Mouse (Mus musculus) cerebellum, postnatal 25 days (tissue): Measurements from ENCODE around the gene Hoxa4.

Experiments
- DNase-seq, 2 experiments: peaks; one replicate each; pipeline ENCODE4 v3.0.0; 2021; ENCODE audit warnings: mixed read lengths in 2 of 2

The Hoxa4 gene

DNA sequence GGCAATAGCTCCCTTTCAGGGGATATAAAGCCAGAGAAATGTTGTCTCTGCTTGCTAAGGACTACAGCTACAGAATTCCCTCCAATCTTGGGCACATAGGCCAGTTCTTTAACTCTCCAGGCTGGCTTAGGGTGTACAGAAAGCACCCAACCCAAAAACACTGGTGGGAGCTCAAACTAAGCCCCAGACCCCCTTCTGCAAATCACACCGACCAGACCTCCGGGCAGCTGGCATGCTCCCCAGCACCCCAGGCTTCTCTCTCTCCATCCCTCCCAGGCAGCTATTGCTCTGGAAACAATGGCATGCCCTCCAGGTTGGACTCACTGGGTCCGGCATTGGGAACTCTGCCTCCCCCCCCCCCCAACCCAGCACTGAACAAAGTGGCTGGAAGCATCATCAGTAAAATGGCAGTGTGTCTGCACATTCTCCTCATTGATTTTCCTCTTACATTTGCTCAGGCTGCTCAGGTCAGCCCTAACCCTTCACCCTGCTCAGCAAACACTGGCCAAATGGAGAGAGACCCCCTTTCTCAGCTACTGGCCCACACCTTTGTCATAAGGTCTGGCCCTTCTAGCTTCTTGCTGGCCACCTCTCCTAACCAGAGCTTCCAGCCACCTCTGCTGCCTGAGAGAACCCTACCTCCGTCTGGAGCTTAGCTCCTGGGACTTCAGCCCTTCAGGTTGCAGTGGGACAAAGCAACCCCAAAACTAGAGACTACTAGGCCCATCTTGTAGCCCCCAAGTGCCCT, 12.5 kb downstream of the Hoxa4 start:
- DNase-seq, result no peak

DNA sequence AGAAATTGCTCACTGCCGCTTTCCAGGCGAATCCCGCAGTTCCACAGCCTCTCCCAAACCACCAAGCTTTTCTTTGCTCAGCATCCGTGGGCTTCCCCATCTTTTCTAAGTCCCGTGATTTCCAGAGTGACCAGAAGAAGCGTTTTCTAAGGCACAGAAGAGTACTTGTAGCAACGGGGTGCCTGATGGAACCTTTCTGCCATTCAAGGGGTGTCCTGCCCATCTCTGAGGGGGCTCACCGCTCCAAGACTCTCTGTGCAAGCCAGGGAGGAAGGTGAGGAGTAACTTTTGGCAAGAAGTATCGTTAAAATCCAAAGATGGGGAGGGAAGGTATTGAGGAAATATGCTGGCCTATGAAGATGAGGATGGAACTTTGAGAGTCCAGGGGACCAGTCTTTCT, 13.7 kb downstream of the Hoxa4 start:
- DNase-seq, result no peak

DNA sequence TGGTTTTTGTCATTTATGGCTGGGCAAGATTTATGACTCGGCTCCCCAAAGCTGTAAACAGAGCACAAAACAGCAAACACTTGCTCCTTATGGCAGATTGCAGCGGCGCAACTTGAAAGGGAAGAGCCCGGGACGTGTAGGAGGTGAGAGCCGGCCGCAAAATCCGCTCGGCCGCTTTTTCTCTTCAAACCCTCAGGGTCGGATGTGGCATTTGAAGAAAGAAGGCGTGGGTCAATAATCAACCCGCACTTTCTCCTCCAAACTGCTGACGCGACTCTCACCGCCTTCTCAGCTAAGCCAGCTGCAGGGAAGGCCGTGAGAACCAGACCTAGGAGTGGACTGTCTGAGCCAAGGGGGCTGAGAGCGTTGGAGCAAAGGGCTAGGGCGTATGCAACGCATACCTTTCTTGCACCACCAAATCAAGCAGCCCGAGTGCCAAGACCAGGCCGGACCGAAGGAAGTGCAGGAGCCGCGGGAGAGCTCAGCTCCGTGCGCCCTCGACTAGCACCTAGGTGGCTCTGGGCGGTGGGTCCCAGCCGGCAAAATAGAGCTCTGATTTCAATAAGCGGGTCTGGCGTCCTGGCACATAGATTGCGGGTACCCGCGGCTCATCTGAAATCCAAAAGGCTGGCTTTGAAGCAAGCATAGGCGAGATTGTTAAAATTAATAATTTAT, 14.4 kb downstream of the Hoxa4 start, which contains the start of gene 5730596B20Rik:
Gene 5730596B20Rik (plus strand): TSS at position 438 of the 675 bp plus-strand sequence.
- no peak for DNase-seq

DNA sequence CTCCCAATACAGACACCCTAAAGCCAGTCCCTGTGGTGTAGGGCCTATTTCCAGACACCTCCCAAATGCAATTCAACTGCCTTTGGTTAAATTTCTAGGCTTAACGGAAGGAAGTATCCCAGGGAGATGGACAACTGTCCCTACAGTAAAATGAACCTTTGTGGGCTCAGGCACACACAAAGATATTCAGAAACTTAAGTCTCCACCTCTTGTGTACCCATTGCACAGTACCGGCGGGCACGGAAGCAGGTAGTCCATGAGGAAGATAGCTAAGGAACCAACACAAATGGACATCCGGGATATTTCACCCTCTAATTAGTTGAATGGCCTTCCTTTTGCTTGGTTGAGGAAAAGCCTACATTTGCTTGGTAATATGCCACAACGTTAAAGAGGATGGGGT, 15.2 kb downstream of the Hoxa4 start:
- DNase-seq, result no peak

DNA sequence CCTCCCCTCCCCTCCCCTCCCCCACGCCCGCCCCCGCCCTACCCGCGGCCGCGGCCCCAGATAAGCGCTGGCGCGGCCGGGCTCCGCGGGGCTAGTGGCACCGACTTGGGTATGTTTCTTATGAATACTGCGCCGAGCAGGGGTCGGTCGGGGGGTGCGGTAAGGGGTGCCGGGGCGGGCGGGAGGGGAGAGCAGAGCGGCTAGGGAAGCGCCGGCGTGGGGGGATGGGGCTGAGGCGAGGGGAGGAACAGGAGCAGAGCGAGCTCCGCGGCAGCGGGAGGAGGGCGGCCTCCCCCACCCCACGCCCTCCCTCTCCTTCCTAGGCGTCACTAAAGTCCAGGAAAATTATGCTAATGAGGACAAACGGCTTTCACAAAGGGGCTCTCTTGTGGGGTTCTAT, 15.7 kb downstream of the Hoxa4 start:
- DNase-seq, result no peak

DNA sequence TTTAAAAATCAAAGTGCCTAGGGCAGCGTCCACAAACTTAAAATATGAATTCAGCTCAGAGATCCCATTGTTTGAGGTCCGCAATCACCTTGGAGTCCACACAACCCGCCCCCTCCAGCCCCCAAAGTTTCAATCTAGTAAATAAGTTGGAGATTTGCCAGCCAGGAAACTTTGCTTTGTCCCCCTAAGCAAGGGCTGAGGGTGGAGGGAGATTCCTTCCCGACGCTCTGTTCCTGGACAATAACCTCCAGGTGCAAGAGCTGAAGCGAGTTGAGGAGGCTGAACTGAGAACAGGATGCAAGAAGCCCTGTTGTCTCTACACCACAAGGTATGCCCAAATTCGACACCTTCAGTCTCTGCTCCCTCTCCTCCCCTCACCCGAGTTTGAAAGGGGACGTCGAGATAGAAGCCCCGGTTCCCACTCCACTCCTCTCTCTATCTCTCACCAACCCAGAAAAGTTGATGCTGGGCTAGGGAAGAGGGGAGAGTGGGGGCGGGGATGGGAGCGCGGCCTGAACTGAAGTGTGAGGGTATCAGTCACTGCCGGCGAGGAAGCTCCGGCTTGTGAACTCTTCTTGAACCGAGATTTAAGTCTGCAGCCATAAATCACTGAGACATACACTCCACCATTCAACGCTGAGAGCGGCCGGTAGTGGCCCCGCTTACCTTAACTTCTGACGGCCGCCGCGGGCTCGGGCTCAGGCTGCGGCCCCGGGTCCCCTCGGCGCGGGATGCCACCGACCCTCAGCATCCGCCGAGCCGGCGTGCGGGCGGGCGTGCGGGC, 16.4 kb downstream of the Hoxa4 start:
- DNase-seq, result peak in 1 of 2 experiments; percentile 10

DNA sequence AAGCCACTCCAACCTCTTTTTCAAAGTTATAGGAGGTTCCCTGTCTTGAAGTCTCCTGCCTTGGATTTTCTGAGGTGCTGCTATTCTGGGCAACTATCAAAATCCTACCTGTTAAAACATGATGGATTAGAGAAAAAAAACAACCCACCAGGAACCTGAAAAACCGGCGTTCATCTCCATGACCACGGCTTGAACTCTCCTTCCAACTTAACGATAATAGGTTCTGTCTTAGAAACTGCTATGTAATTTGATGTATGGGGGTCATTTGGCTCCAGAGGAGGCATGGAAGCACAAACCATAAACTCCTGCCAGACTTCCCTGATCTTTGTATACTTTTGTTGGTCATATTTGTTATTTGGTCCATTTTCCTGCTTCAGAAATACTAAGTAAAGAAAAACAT, 17.9 kb downstream of the Hoxa4 start:
- DNase-seq, result no peak

DNA sequence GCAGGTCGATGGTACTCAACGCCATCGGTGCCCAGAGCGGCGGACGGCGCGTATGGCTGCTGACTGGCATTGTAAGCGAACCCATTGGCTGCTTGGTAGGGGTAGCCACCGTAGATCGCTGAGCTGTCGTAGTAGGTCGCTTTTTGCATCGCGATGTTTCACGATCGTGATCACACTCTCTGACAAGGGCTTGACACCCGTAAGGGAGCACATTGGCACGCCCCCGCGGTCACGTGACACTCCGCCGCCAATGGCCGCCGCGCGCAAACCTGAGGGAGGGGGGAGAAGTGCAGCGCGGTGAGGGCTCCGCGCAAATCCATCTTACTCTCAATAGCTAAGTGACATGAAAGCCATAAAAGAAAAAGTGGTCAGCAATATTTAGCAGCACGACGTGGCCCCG, 19.1 kb downstream of the Hoxa4 start:
- peak in 1 of 2 experiments; percentile 7 for DNase-seq

DNA sequence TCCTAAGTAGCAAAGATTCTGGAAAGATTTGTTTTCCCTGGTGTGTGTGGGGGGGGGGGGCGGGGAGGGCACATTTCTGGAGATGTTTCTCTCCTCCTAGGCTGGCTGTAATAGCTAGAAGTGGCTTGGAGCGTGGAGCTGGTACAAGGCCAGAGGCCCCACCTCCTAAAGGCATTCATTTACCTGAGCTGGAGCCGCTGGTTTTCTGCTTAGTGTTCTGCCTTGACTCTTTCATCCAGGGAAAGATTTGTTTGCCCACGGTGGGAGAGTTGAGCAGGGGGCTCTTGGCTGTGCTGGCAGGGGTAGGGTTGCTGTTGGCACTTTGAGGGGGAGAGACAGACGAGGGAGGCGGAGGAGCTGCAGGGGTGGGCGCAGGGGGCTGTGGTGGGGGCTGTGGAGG, 19.6 kb downstream of the Hoxa4 start:
- DNase-seq, result no peak

DNA sequence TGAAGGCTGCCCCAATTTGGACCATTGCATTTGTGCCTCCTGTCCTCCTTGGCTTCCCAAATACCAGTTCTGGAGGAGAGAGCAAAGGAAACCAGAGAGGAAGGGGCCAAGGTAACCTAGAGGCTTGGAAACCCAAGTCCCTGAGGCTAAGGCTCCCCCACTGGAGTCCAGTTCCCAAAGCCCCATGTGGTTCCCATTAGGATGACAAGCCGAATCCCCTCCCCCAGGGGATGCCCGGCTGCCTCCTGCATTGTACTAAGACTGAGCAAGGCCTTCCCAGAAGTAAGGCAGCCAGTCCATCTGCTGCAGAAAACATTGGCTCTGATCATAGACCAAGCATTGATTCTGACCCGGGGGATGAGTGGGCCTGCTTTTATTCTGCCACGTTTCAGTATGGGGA, 20.2 kb downstream of the Hoxa4 start:
- no peak for DNase-seq

DNA sequence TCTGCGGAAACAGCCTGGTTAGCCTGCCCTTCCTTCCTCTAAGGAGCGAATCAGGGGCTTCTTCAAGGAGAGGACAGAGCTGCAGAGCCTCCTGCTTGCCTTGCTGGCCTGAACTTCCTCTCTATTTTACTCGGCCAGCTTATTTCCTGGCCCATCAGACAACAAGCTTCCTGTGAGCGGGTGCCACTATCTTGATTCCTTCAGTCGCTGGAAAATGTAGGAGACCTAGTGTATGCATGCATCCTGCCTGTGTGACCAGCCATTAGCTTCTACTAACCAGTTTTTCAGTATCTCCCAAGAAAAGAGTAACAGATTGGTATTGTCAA, 20.7 kb downstream of the Hoxa4 start:
- DNase-seq, result no peak

DNA sequence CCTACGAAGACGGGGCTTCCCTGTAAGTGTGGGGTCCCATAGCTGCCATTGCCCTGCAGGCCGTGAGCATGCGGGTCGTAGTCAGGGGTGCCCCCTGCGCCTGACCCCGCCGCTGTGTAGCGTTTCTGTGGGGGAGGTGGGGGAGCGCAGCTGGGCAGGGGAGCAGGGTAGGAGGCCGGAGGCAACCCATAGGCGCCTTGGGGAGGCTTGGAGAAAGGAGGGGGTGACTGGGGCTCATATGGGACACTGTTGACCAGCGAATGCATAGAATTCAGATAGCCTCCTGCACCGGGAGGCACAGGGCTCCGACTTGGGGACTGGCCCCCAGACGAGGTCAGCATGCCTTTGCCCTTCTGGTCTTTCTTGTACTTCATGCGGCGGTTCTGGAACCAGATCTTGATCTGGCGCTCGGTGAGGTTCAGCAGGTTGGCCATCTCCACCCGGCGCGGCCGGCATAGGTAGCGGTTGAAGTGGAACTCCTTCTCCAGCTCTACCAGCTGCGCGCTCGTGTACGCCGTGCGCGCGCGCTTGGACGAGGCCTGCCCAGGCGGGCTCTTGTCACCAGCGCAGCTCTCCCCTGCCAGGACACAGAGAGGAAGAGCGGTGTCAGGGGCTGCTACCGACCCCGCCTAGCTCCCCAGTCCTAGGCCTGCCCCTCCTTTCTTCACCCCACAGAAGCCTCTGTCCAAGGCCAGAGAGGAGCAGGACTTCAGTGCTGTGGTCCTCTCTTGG, 21.2 kb downstream of the Hoxa4 start:
- DNase-seq, result no peak

DNA sequence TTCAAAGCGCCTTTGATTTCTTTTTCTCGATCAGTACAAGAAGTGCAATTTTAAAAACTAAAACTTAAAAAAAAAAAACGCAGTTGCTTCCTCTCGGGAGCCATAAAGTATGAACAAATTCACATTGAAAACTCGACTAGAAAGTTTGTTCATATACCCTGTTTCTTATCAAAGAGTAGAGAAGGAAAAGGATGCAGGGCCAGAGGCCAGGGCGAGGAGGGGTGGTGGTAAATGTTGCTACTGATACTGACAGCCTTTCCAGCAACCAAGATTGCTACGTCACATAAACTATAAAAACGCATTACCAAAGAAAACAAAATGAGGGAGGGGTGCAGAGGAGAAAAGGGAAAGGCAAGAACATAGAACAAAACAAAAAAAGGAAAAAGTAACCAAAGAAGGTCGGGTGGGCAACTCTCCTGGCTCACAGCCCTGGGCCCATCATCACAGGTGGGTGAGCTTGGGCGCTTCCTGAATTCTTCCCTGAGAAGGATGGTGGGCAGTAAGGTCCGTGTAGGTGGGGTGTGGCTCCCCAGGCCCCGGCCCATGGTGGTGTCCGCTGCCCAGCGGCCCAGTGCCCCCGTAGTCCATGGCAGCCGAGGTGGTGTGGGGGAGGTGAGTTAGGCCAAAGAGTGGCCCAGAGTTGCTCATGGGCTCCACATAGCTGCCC, 21.9 kb downstream of the Hoxa4 start:
- no peak for DNase-seq

DNA sequence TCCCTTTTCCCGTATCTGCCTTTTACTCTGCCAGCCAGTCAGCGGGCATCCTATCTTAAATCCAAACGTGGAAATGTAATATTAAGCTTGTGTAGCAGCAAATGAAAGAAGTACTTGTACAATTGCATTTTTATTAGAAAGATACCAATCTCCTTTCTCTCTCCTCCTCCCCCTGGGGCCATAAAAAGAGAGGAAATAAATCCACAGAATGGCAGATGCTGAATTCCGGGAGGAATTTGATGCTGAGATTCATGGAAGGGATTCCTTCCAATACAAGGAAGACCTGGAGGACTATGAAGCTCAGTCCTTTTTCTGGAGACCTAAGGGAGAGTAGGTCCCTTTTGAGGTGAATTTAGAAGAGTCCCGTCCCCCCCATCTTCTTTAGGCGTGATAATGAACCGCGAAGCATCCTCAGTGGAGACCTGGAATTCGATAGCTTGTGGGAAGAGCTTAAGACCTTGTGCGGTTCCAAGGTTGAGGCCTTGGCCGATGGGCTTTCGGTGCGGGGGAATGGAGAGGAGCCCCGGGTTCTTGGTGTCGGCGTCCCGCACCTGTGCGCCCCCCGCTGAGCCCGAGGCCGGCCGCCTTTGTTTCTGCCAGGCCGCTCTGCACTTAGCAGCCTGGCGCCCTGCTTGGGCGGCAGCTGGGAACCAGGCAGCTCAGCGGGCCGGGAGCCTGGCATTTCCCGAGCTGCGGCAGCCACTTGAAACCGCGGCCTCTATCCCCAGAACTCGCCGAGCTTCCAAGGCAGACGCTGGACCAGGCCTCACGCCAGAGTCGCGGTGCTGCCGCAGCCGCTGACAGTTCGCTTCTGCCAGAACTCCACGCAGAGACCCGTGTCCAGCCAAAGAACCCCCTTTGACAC, 23.1 kb downstream of the Hoxa4 start:
- DNase-seq, result no peak

DNA sequence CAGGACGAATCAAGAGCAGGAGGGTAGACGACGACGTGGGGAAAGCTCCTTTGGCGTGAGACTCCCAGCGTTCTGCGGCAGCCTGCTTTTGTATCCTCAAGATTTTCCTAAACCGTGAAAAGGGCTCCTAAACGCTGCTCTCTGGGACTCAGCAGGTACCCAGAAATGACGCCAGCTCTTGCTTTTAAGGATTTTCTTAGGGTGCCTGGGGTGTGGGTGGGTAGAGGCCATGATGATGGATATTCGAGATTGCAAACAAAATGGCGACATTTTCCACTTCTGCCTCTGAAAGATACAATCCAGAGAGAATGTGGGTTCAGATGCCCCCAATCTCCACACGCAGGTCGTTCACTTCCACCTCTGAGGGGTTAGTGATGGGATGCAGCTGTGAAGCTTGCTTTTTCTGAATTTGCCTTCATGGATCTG, 23.8 kb downstream of the Hoxa4 start:
- DNase-seq, result no peak

DNA sequence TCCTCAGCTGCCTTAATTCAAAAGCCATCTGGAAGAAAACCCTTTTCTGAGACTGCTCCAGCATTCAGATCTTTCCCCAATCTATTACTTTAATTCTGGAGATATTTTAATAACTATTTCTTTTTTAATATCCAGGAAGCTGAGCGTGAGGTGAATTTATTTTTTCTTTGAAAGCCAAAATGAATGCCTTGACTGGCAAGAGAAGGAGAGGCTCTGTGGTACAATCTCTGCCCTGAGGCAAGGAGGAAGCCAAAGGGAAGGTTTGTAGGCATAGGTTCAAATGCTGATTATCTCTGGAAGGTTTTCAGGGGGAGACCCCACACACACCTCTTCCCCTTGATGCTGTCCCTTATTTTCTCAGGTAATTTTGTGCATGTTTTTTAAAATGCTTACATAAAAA, 24.4 kb downstream of the Hoxa4 start:
- no peak for DNase-seq

DNA sequence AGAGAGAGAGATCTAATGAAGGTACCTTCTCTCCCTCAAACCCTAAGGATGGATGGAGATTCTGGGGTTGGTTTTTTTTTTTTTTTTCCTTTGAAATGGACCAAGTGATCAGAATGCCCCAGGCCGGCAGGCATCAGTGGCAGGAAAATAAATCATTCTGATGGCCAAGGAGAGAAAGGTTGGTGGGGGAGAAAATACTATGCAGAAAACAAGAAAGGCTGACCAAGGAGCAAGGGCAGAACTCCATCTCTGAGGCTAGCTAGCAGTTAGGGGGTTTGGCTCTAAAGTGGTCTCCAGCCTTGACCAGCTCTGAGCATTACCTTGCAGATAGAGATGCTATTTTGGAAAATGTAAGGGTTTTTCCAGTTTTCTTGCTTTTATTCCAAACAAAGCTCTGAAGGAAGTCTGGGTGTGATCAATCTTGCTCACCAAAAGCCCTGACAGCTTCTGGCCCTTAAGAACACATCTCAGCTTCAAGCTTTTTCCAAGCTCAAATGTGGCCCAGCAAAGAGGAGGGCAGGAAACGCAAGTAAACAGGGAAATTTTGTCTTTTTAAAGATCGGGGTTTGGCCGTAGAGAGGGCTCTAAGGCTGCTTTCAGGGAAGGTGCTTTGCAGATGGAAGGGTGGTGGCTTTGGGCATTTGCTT, 25.0 kb downstream of the Hoxa4 start:
- no peak for DNase-seq

DNA sequence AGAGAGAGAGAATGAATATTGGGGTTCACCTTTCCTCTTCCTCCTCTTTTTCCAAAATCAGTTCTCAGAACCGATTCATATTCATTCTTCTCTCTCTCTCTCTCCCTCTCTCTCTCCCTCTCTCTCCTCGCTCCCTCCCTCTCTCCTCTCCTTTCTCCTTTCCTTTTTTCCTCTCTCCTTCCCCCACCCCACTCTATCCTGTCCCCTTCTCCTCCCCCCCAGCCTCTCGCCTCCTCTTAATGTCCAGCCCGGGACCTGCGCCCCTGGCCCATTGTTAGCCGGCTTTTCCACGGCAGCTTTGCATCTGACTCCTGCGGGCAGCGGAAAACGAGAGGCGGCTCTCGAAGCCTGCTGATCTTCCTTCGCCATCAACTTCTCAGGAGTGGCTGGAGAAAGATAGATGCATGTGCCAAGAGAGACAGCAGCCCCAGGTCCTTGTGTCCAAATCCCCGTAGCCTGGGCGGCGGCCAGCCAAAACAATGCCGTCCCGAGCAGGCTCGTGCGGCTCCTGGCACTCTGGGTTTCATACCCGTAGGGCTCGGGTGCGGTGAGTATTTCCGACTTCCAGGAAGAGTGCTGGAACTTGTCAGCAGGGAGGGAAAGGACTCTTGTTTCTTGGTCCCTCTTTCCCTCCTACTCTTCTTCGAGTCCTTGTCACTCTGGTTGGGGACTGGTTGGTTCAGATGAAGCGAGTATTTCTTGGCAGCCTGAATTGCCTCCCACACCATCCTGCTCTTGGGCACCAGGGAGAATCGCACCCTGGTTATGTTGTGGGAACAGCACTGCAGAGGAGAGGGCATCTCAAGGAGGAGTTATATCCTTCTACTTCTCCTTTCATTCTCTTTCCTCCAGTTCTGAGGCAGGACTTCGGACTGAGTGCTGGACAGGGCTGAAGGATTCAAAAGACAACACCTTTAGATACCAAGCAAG, 25.8 kb downstream of the Hoxa4 start:
- no peak for DNase-seq

DNA sequence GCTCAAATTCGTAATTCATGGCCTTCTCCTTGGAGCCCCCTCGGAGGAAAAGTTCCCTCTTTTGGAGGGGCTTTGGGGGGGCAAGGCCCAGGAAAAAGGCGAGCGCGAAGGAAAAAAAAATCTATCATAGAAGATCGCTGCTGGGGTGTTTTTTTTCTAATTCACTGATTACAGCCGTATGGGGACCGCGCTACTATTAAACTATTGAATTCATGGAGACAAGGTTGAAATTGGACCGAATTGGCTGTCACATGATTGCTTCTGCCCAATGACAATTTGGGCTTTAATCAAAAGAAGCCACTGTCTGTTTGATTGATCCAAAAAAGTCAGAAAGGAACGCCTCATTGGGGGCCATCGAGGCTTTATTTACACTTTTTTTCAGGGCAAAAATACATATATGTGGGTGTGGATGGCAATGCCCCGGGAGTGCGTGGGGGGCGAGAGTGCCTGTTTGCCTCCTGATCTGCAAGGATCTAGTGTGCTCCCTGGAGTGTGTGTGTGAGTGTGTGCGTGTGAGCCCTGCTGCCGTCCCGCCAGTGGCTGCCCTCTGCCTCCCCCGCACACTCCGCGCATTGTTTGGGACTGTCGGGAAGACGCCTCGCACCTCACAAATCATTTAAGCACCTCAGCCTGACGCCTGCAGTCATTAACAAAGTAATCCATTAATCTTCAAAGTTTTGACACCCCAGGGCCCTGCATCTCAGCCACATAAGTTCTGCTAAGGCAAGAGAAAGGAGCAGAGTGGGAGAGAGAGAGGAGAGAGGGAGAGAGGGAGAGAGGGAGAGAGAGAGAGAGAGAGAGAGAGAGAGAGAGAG, 26.7 kb downstream of the Hoxa4 start, which contains the start of gene Hoxa2:
Gene Hoxa2 (minus strand): TSS at position 206 of the 815 bp plus-strand sequence.
- DNase-seq, result no peak
